Mouse (Mus musculus) adrenal gland, postnatal 25 days (tissue): ENCODE results near the gene Gsk3b. TPM values are rescaled to one million over a fixed set of nuclear protein-coding genes. Genes with fewer than 3 reads are reported as not detected.
"Not testable (repeated sequence)": the region's sequence is repeated elsewhere in the genome, so short reads cannot be mapped to it uniquely, and the experiment has no call there.

Source experiments
- DNase-seq: peaks from one replicate; pipeline ENCODE4 v3.0.0; 2021; ENCODE audit warnings: mixed read lengths
- total RNA-seq: library from RNA; stranded (reverse); gene quantifications from 2 replicates; pipeline ENCODE4 v1.2.3, GENCODE M21; 2021

Gene Gsk3b
- total RNA-seq, 1 experiment from 2014 or later = 77.8 TPM

DNA sequence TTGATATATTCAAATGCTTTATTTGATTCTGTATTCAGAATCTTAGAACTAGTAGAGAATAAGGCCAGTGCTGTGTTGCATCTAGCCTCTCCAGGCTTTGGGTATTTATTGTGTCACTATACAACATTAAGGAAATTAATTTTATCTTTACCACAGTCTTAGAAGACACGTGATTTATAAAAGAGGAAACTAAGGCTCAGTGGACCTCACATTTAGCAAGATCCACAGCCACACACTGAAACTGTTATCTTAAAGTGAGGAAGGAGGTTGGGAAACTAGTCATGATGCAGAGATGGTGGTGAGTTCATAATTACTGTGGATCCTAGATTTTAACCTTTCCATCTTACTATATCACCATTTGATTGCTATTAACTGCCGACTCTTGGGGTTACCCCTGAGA lies 16.7 kb downstream of the Gsk3b start:
- DNase-seq = no peak

GRCm38 (mm10) chr16:38106542-38106941 lies 17.7 kb downstream of the Gsk3b start:
- no peak for DNase-seq

DNA sequence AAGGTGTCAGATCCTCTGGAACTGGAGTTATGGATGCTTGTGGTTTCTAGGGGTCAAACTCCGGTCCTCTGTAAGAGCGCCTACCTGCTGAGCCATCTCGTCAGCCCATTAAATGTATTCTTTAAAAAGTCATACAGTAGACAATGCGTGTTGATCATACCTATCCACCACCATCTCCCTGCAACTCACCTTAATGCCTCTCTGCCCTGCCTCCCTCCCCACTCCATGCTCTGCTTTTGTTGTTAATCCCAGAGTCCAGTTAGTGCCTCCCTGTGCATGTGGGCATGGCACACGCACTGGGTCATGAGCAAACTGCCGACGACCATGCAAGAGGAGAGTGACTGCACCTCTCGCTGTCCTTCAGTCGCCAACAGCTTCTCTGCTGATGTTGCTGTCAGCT lies 21.2 kb downstream of the Gsk3b start:
- DNase-seq = no peak

- DNase-seq = no peak
Measured at GRCm38 (mm10) chr16:38110575-38110974, 21.8 kb downstream of the Gsk3b start.

- no peak for DNase-seq
Measured at GRCm38 (mm10) chr16:38114074-38114473, 25.3 kb downstream of the Gsk3b start.

- DNase-seq = not testable (repeated sequence)
Measured at GRCm38 (mm10) chr16:38117909-38118308, 29.1 kb downstream of the Gsk3b start.

- no peak for DNase-seq
Measured at GRCm38 (mm10) chr16:38118723-38119122, 29.9 kb downstream of the Gsk3b start.

GRCm38 (mm10) chr16:38119286-38119685 lies 30.5 kb downstream of the Gsk3b start:
- DNase-seq = no peak

GRCm38 (mm10) chr16:38129171-38129570 lies 40.4 kb downstream of the Gsk3b start:
- DNase-seq = no peak

DNA sequence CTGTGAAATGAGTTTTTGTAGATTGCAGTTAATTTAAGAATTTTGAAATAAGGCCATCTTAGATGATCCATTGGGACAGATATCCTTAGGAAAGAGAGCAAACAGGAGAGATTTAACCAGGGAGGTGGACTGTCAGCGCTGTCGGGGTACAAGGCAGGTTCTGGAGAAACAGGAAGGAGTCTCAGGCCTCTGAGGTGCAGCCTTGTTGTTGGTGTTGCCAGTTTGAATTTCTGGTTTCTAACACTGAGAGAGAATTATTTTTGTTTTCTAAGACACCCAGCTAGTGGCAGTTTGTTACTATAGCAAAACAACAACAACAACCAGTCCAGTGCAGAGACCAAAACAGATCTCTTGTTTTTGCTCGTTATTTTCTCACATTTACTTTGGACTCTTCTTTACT lies 42.2 kb downstream of the Gsk3b start:
- DNase-seq = no peak

DNA sequence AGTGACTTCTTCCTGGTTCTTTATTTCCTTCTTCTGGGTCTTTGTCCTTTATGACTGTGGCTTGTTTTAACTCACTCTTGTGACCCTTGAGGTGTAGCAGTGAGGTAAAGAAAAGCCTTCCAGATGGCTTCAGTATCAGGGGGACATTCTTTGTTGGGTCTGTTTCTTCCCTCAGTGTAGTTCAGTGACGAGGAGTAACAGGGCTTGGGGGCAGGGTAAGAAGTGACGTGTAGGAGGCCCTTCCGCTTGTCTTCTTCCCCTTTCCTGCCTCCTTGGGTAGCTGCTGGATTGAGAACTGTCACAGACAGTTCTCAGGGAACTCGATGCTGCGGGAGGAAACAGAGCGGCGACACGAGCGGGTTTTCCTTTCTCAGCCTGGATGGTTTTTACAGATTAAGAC lies 43.0 kb downstream of the Gsk3b start:
- peak; percentile 8 for DNase-seq

DNA sequence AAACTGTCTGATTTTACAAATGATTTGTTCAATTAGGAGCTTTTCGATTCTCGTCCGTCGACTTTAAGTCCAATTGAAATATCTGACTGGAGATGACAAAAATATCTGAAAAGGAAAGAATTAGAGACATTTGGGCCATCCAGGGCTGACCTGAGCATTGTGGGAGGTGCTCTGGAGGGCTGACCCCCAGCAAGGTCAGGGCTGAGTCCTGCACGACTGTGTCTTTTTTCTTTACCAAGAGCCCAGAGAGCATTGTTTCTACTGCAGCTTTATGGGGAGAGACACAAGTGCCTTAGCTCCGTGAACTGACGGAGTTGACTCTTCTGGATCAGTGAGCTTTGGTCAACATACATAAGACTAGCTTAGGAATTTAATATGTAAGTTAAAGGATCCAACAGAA lies 43.4 kb downstream of the Gsk3b start:
- DNase-seq = no peak

DNA sequence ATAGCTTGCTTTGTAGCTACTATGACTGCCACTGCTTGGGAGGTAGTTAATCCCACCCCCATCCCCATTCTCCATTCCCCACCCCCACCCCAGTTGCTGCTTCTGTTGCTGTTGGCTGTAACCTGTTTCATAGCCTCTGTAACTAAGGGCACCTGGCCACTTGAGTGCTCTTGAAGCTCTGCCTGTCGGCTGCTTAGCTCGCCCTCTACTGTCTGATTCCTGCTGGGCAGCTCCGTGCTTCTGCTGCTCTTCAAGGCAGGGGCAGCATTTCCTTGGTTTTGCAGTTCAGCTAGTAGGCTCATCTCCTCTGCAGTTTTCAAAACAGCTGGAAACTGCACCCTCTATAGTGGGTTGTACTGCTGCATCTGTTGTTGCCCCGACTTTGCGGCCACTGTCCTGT lies 48.5 kb downstream of the Gsk3b start:
- peak; percentile 28 for DNase-seq

DNA sequence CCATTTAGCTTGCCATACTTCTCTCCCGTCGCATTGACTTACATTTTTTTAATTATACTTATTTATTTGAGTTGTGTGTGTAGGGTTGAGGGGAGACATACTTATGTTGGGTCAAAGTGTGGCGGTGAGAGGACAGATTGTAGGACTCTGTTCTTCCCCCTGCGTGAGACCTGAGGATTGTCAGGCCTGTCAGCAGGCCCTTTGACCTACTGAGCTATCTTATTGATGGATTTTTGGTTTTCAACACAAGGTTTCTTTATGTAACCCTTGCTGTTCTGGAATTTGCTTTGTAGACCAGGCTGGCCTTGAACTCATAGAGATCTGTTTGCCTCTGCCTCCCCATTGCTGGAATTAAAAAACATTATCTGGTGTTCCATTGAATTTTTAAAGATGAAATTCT lies 56.1 kb downstream of the Gsk3b start:
- DNase-seq = no peak

DNA sequence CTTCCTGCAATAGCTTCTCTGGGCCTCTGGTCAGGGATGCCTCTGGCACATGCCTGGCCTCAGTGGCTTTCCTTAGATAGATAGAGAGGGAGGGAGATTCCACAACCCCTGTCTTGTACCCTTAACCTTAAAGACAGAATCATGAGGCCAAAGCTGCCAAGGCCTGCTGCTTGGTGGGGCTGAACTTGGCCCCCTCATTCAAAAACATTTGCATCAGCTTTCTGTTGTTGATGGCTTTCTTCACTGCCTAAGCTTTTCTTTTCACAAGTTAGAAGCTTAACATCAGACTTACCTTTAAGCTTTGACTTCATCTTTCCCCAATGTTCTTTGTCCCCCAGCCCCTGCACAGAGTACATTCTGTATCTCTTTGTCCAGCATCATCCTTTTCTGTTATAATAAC lies 61.8 kb downstream of the Gsk3b start:
- no peak for DNase-seq

DNA sequence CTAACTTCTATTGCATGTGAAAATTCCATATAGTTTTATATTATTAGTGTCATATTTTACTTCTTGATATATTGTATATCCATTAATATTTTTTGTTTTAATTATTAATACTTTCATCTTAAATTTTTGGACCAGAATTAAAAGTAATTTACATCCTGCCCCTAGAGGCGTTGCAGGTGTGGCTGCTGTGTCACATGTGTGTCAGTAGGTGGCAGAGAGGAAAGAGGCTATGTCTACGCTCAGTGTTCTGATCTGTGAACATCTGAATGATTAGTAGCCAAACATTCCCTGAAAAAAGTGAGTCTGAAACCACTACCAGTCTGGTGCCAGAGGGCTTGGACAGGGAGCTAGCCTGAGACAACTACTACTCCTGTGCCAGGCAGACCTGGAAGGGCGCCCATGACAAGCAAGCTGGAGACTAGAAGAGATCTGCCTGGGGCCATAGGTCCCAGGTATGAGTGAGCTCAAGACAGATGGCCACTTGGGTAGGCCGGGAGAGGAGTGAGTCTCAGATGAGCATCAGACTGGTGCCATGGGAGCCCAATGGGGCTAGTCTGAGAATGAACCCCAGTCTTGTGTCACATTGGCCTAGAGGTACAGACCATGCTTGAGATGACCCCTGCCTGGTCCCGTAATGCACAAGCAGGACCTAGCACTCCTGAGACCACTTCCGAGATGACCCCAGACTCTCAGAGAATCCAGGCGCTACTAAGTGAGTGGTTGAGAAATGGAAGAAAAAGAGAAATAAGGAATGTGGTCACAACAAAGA lies 69.2 kb downstream of the Gsk3b start:
- DNase-seq = peak; percentile 18

- DNase-seq = no peak
Measured at GRCm38 (mm10) chr16:38162019-38162418, 73.2 kb downstream of the Gsk3b start.

DNA sequence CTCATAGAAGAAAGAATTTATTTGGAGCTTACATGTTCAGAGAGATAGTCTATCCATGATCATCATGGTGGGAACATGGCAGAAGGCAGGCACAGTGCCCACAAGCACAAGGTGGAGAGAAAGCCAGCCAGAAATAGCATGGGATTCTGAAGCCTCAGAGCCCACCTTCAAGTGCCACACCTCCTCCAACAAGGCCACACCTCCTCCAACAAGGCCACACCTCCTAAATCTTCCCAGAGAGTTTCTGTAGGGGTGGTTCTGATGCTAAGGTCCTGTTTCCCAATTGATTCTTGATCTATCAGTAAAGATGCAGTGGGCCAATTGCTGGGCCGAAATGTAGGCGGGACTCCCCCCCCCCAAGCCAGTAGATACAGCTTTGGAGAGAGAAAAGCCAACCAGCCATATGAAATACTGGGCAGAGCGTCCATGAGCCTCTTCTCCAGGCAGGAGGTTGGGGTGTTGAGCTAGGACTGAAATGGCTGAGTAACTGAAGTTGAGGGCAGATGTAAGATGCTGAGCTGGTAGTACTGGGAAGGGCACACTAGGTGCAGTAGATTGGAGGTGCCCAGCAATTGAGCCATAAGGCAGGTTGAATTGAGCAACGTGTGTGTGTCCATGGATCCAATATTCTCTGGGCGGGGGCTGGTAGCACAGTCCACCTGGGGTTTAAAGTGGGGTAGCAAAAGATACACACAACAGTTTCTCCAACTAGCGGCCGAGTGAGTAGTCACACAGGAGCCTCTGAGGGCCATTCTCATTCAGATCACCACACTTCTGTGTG lies 76.2 kb downstream of the Gsk3b start:
- no peak for DNase-seq

DNA sequence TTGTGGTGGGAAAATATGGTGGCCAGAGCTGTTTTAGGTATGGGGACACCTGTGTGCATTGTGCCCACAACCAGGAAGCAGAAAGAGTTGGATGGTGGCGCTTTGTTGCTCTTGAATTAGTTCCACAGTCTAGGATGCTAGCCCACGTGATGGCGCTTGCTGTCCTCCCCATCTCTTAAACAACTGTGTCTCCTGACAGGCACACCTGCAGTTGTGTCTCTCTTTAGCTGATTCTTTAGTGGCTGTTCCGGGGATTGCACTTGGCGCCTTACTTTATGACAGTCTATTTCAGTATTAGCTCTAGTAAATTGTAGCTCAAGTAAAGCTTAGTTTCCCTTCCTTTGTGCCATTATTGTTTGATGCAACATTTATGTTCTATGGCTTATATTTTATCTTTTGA lies 80.2 kb downstream of the Gsk3b start:
- no peak for DNase-seq

GRCm38 (mm10) chr16:38179150-38179549 lies 90.3 kb downstream of the Gsk3b start:
- DNase-seq = no peak

DNA sequence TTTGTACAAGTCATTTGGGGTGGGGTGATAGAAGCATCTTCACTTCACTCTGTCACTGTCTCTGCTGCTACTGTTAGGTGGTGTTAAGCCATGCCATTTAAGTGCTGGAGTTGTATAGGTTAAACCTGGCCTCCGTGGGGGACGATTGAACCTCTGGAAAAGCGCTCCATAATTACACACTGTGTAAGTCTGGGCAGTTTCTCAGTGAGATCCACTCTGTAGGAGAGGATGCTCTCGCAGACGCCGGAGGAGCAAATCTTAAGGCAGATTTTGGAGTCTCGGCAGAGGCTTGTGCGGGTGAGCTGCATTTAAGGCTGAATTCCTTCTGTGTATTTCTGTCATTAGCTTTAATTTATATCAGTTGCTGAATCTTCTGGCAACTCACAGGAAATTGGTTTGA lies 92.6 kb downstream of the Gsk3b start:
- no peak for DNase-seq

DNA sequence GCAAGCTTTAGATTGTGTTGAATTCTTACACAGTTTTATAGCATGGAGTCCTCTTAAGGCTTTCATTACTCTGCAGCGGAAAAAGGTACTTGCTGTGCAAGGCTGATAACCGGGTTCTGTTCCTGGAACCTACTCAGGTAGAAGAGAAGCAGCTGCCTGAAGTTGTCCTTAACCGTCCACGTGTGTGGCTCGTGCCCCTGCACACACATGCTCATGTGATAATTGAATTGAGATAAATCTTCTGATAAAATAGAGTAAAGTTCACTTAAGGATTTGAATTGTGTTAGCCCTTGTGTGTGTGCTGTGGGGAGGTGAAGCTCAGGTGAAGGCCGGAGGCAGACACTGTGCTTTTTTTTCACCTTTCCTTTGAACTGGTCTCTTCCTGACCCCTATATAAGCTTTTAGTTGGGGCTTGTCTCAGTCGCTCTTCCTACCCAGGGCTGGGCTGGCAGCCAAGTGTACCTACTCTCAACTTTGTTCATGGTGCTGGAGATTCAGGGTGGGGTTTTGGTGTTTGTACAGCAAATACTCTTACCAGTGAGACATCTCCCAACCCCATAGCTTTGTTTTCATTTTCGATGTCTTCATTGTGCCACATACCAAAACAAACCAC lies 96.0 kb downstream of the Gsk3b start:
- no peak for DNase-seq

- no peak for DNase-seq
Measured at GRCm38 (mm10) chr16:38189952-38190351, 101.2 kb downstream of the Gsk3b start.
